Mouse (Mus musculus) liver, embryonic 13.5 days (tissue): ENCODE data around the gene Smg7. TPM values are rescaled to one million over a fixed set of nuclear protein-coding genes. Genes with fewer than 3 reads are reported as not detected.
A peak's percentile ranks its signal among the peaks of the same experiment; 100 is the strongest.

Experiments
- ATAC-seq: fragments of 200-750 bp; cut with Nextera tagmentation; 2 replicates; pipeline ENCODE4 v1.8.0; 2017; ENCODE audit warnings: low read depth, mild to moderate bottlenecking, moderate number of reproducible peaks, moderate library complexity
- DNase-seq: peaks from one replicate; pipeline ENCODE4 v3.0.0; 2022
- H3K27ac ChIP-seq: fragments of 300-500 bp; sonication (generic); 2 replicates; pipeline ENCODE4 v1.5.1; 2015; ENCODE audit warnings: moderate library complexity, mild to moderate bottlenecking, inconsistent platforms
- H3K27me3 ChIP-seq: fragments of 300-500 bp; sonication (generic); 2 replicates; pipeline ENCODE4 v1.6.1; 2015; ENCODE audit warnings: mild to moderate bottlenecking, inconsistent platforms
- H3K36me3 ChIP-seq: fragments of 300-500 bp; sonication (generic); 2 replicates; pipeline ENCODE4 v1.6.1; 2015; ENCODE audit warnings: mild to moderate bottlenecking, inconsistent platforms
- H3K4me1 ChIP-seq: fragments of 300-500 bp; sonication (generic); replicated peaks from 2 replicates; pipeline ENCODE4 v1.6.1; 2015; ENCODE audit warnings: inconsistent platforms
- H3K4me2 ChIP-seq: fragments of 300-500 bp; sonication (generic); 2 replicates; pipeline ENCODE4 v1.6.1; 2015; ENCODE audit warnings: inconsistent platforms, mild to moderate bottlenecking, moderate library complexity
- H3K4me3 ChIP-seq: fragments of 300-500 bp; sonication (generic); replicated peaks from 2 replicates; pipeline ENCODE4 v1.5.1; 2015; ENCODE audit warnings: mild to moderate bottlenecking, inconsistent platforms
- H3K9ac ChIP-seq: fragments of 300-500 bp; sonication (generic); 2 replicates; pipeline ENCODE4 v1.6.1; 2015; ENCODE audit warnings: mild to moderate bottlenecking, inconsistent platforms
- H3K9me3 ChIP-seq: fragments of 300-500 bp; sonication (generic); replicated peaks from 2 replicates; pipeline ENCODE4 v1.6.1; 2016; ENCODE audit warnings: inconsistent platforms
- WGBS: fragments of 180-500 bp; shearing (Covaris S2); methylation state at CpG from one replicate; pipeline ENCODE4 v1.1.7; 2015; ENCODE audit not compliant: insufficient replicate concordance; 5-methylcytosine and 5-hydroxymethylcytosine counted together
- polyA plus RNA-seq: library from polyadenylated mRNA; unstranded; fragments of >200 nt; fragmentation: Nextera tagmentation; extraction: Ambion mirVana; gene quantifications from 2 replicates; pipeline ENCODE4 v1.2.1, GENCODE M21; 2015

Gene Smg7
- polyA plus RNA-seq, 1 experiment from 2014 or later = 9.5 TPM

DNA sequence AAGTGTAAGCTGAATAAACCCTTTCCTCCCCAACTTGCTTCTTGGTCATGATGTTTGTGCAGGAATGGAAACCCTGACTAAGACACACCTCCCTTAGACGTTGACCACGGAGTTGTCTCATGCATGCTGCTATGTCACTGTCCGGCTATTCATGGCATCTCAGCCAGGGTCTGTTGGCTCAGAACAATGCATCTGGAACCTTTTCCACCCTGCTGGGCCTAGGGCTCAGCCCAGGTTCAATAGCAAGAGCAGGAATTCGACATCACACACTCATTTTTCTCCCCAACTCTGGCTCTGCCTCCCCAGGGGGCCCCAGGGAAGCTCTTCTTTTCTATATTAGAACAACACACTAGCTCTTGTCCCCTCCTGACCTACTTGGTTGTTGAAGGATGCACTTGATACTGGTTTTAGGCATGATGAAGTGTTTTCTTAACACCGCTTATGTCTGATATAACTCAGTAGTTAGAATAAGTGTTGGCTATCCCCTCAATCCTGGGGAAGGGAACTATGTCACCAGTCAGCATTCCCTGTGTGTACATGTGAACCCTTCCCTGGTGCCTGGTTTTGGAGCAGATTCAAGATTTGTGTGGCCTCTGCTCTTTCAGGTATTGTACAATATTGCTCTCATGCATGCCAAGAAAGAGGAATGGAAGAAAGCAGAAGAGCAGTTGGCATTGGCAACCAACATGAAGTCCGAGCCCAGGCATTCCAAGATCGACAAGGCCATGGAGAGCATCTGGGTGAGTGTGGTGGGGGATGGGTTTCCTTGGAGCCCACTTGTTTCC is 81.3 kb downstream of the Smg7 start:
- no peak overlapping the region for H3K4me3 ChIP-seq
- no peak overlapping the region for H3K9ac ChIP-seq
- no peak overlapping the region for H3K4me2 ChIP-seq
- DNase-seq = no peak
- H3K27ac ChIP-seq = no peak overlapping the region
- H3K9me3 ChIP-seq = no peaks in the 10 kb centered on the region
- ATAC-seq = no peak
- no peaks in the 10 kb centered on the region for H3K36me3 ChIP-seq
- no peaks in the 10 kb centered on the region for H3K27me3 ChIP-seq
- WGBS = 66% methylated on average over 7 of the region's 7 CpGs
- 0 out of 2 replicates have a peak, but pooled peaks cover 3% of the 10 kb centered on the region for H3K4me1 ChIP-seq

GRCm38 (mm10) chr1:152819558-152819957 is 82.9 kb downstream of the Smg7 start:
- H3K9ac ChIP-seq = no peak overlapping the region
- H3K27ac ChIP-seq = no peak overlapping the region
- peaks cover 14% of the 10 kb centered on the region for H3K4me1 ChIP-seq
- no peak overlapping the region for H3K4me2 ChIP-seq
- no peak overlapping the region for H3K4me3 ChIP-seq
- DNase-seq (no peak), ATAC-seq (no peak)
- no peaks in the 10 kb centered on the region for H3K36me3 ChIP-seq
- H3K9me3 ChIP-seq = no peaks in the 10 kb centered on the region
- WGBS = 66% methylated on average over 6 of the region's 6 CpGs
- no peaks in the 10 kb centered on the region for H3K27me3 ChIP-seq

DNA sequence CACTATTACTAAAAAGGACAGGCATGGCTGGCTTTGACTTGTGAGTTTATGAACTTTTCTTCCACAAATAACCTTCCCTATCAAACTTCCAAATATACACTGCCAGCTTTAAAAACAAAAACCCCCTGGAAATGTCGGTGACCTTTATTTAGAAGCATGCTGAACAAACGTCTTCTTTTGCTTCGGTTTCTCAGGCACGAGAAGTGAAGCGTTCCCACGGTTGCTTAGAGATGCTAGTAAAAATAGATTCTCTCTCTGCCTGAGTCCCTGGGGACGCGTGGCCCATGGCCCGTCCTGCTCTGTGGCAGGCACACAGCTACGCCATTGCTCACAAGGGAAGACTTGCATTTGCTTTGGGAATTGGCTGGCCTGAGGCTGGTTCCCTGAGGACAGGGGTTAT is 84.7 kb downstream of the Smg7 start:
- H3K36me3 ChIP-seq = no peaks in the 10 kb centered on the region; the same call in 1 of the 2 replicates
- ATAC-seq = no peak
- no peak overlapping the region for H3K4me2 ChIP-seq
- DNase-seq = no peak
- H3K27me3 ChIP-seq = no peaks in the 10 kb centered on the region
- H3K9ac ChIP-seq = no peak overlapping the region
- H3K9me3 ChIP-seq = no peaks in the 10 kb centered on the region
- WGBS = 76% methylated on average over 10 of the region's 10 CpGs
- no peak overlapping the region for H3K27ac ChIP-seq
- peaks cover 14% of the 10 kb centered on the region for H3K4me1 ChIP-seq
- H3K4me3 ChIP-seq = no peak overlapping the region

DNA sequence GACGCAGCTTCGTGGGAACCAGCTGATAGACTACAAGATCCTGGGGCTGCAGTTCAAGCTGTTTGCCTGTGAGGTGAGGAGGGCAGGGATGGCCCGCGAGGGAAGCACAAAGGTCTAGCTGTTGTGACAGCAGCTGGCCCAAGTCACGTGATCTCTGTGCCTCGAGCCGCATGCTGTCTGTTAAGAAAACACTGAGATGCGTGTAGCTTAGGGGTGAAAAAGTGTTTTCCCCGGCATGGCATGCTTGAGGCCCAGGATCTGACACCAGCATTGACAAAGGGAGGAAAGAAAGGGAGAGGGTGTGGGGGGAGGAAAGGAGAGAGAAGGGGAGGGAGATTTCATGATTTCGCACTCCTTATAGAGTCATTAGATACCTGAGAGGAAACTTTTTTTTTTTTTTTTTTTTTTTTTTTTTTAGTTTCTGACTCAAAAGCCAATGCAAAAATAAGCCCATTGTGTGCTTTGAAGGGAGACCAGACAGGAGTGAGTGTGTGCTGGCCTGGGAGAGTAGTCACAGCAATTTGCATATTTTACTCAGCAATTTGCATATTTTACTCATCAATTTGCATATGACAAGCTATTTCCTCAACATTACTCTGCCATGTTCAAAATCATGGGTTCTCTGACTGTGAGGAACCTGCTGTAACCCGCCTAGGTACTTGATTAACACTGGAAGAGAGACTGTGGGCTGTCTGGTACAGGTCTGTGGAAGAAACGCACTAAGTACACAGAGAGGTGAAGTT is 85.2 kb downstream of the Smg7 start:
- 63% methylated on average over 12 of the region's 12 CpGs for WGBS
- no peak for ATAC-seq
- Histone ChIP-seq H3K27ac (no peak overlapping the region), H3K4me3 (no peak overlapping the region), H3K36me3 (no peaks in the 10 kb centered on the region; the same call in 1 of the 2 replicates), H3K9me3 (no peaks in the 10 kb centered on the region), H3K4me1 (peaks cover 14% of the 10 kb centered on the region), H3K27me3 (no peaks in the 10 kb centered on the region), H3K9ac (no peak overlapping the region), H3K4me2 (no peak overlapping the region)
- no peak for DNase-seq

- no peaks in the 10 kb centered on the region for H3K27me3 ChIP-seq
- DNase-seq = peak; percentile 34
- ATAC-seq = peak; percentile 59
- H3K36me3 ChIP-seq = no peaks in the 10 kb centered on the region; the same call in 1 of the 2 replicates
- H3K4me1 ChIP-seq = peaks cover 19% of the 10 kb centered on the region
- no peak overlapping the region for H3K9ac ChIP-seq
- H3K27ac ChIP-seq = no peak overlapping the region
- WGBS = 63% methylated on average over 7 of the region's 7 CpGs
- no peaks in the 10 kb centered on the region for H3K9me3 ChIP-seq
- no peak overlapping the region for H3K4me2 ChIP-seq
- H3K4me3 ChIP-seq = no peak overlapping the region
Observed at GRCm38 (mm10) chr1:152815265-152815701, 87.2 kb downstream of the Smg7 start.

DNA sequence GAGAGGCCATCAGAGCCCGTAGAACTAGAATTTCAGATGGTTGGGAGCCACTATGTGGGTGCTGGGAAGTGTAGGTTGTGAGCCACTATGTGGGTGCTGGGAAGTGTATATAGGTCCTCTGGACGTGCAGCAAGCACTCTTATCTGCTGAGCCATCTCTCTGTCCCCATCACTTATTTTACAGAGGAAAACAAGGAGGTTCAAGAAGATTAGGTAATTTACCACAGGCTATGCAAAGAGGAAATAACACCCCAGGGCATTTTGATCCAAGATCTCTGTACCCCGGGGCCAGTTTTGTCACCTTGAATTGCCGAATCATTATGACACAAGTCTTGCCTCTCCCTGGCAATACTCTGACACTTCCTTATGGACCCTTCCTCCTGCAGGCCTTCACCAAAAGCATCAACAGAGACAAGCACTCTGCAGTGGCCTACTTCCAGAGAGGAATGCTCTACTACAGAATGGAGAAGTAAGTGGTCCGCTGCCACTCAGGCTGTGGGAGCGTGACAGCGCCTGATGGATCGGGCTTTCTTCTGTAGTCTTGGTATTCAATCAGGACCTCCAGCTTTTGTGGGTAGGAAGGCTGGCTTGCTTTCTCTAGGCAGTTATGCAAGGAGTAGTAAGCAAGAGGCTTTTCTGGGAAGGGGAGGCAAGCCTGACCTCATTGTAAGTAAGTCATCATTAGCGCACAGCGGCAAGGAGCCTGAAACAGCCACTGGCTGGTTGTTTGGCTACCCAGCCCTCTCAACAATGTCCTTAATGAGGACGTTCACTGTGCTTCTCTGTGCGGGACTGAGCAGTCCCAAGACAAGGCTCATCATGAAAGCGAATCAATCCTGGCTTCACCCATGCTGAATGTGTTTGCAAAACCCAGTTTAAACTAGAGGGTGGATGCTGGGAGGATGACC is 91.7 kb downstream of the Smg7 start:
- Histone ChIP-seq H3K4me3 (no peak overlapping the region), H3K4me2 (no peak overlapping the region), H3K9me3 (no peaks in the 10 kb centered on the region), H3K27me3 (no peaks in the 10 kb centered on the region), H3K4me1 (peaks cover 22% of the 10 kb centered on the region), H3K27ac (no peak overlapping the region), H3K9ac (no peak overlapping the region), H3K36me3 (no peaks in the 10 kb centered on the region; the same call in 1 of the 2 replicates)
- ATAC-seq = no peak
- WGBS = 63% methylated on average over 13 of the region's 13 CpGs
- DNase-seq = no peak

GRCm38 (mm10) chr1:152809541-152810252 is 92.7 kb downstream of the Smg7 start:
- DNase-seq (no peak), ATAC-seq (peak; percentile 47; the same call in 1 of the 2 replicates)
- Histone ChIP-seq H3K27ac (no peak overlapping the region), H3K9me3 (no peaks in the 10 kb centered on the region), H3K4me3 (no peak overlapping the region; the same call in 1 of the 2 replicates), H3K4me2 (peak overlapping the region; percentile 10; the same call in 1 of the 2 replicates), H3K36me3 (no peaks in the 10 kb centered on the region; the same call in 1 of the 2 replicates), H3K27me3 (no peaks in the 10 kb centered on the region), H3K4me1 (peaks cover 12% of the 10 kb centered on the region; the same call in 1 of the 2 replicates), H3K9ac (no peak overlapping the region)
- 35% methylated on average over 8 of the region's 8 CpGs for WGBS

GRCm38 (mm10) chr1:152808392-152808680 is 94.1 kb downstream of the Smg7 start:
- no peaks in the 10 kb centered on the region for H3K27me3 ChIP-seq
- peak overlapping the region; percentile 33 for H3K4me3 ChIP-seq
- ATAC-seq (no peak), DNase-seq (no peak)
- H3K4me2 ChIP-seq = peak overlapping the region; percentile 34; the same call in 1 of the 2 replicates
- H3K4me1 ChIP-seq = 0 out of 2 replicates have a peak, but pooled peaks cover 10% of the 10 kb centered on the region
- H3K36me3 ChIP-seq = no peaks in the 10 kb centered on the region
- peak overlapping the region; percentile 16; the same call in 1 of the 2 replicates for H3K27ac ChIP-seq
- 49% methylated on average over 2 of the region's 2 CpGs for WGBS
- 0 out of 2 replicates have a peak overlapping the region, but pooled peaks have one; percentile 42 for H3K9ac ChIP-seq
- no peaks in the 10 kb centered on the region for H3K9me3 ChIP-seq

DNA sequence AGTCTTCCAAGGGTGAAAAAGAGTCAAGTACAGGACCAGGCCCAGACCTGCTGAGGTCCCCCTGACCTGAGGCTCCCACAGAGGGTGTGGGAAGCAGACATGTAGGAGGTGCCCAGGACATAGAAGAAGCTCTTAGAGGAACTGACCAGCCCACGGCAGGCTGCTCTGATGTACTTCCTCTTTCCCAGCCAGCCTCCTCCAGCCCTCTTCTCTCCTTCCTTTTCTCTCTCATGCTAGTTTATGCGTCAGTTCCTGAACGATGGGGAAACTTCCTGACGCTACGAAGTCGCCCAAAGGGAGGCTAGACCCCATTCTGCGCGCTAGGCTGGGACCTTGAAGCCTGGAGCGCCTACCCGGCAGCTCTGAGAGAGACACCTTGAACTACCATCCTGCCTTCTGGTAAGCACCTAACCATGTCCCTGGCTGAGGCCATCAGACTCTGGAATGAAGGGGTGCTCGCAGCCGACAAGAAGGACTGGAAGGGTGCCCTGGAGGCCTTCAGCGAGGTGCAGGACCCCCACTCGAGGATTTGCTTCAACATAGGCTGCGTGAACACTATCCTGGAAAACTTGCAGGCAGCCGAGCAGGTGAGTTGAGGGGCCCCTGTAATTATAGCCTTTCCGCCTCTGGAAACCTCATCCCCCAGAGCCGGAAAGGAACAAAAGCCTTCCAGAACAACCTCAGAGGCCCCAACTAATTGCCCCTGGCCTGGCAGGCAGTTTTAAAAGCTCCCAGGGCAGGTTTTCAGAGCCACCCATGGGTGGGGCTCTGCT is 94.6 kb downstream of the Smg7 start:
- peak overlapping the region; percentile 42; the same call in 1 of the 2 replicates for H3K9ac ChIP-seq

DNA sequence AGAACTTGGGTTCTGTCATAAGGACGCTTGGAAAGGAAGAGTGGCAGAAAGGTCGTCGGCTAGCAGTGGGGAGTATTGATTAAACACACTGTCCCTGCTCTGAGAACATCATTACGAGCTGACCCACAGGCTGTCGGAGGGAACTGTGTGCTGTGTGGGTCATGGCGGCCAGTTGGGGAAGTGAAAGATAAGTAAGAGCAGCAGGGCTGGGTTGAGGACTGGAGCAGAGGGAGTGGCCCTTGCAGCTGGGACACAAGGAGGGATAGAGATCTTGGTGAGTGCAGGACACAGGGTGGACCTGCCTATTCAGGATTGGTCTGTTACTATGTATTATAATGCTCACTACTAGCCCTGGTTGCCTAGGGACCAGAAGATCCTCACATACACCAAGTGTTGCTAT is 97.5 kb downstream of the Smg7 start:
- WGBS = 48% methylated on average over 6 of the region's 6 CpGs
- Histone ChIP-seq H3K27ac (no peak overlapping the region), H3K4me1 (0 out of 2 replicates have a peak, but pooled peaks cover 5% of the 10 kb centered on the region), H3K9me3 (no peaks in the 10 kb centered on the region), H3K36me3 (no peaks in the 10 kb centered on the region), H3K4me2 (no peak overlapping the region), H3K4me3 (no peak overlapping the region), H3K27me3 (no peaks in the 10 kb centered on the region), H3K9ac (no peak overlapping the region)
- DNase-seq (no peak), ATAC-seq (peak; percentile 38; the same call in 1 of the 2 replicates)

More for the DNA sequence above, 94.6 kb downstream of the Smg7 start:
- 27% methylated on average over 18 of the region's 18 CpGs for WGBS
- ATAC-seq (peak; percentile 56), DNase-seq (no peak)
- Histone ChIP-seq H3K36me3 (no peaks in the 10 kb centered on the region), H3K4me1 (0 out of 2 replicates have a peak, but pooled peaks cover 10% of the 10 kb centered on the region), H3K9me3 (no peaks in the 10 kb centered on the region), H3K27me3 (no peaks in the 10 kb centered on the region), H3K4me3 (peak overlapping the region; percentile 33), H3K27ac (peak overlapping the region; percentile 16; the same call in 1 of the 2 replicates), H3K4me2 (peak overlapping the region; percentile 34; the same call in 1 of the 2 replicates)
